Mouse (Mus musculus) erythroblast, adult 5-6 weeks (primary cell): ENCODE measurements at regions not wholly inside any gene's neighbourhood (a gene's known extent, or its start where the extent isn't known, plus 50 kb on each side); places are given as distances from the start of the nearest gene placed in this dataset.

Source experiments
- ATAC-seq: replicated peaks from 2 replicates; pipeline ENCODE4 v1.8.0; 2016; ENCODE audit warnings: moderate number of reproducible peaks, mild to moderate bottlenecking, moderate TSS enrichment, inconsistent platforms; ENCODE audit not compliant: poor library complexity, low FRiP score, severe bottlenecking

- ATAC-seq: no peak
These were observed 179.5 kb downstream of the Ets1 start for GRCm38 (mm10) chr9:32815473-32815872.

- no peak for ATAC-seq
These were observed 180.8 kb downstream of the Ets1 start for GRCm38 (mm10) chr9:32816649-32817425.

GRCm38 (mm10) chr9:32817442-32818358 lies 181.7 kb downstream of the Ets1 start:
- no peak for ATAC-seq

- no peak for ATAC-seq
These were observed 187.6 kb downstream of the Ets1 start for GRCm38 (mm10) chr9:32823439-32824133.

- ATAC-seq: no peak
These were observed 188.1 kb downstream of the Ets1 start for GRCm38 (mm10) chr9:32824134-32824531.

GRCm38 (mm10) chr9:32830268-32830891 lies 194.4 kb downstream of the Ets1 start:
- no peak for ATAC-seq

- ATAC-seq: no peak
These were observed 197.4 kb downstream of the Ets1 start for GRCm38 (mm10) chr9:32833373-32833772.

- no peak for ATAC-seq
These were observed 199.0 kb downstream of the Ets1 start for GRCm38 (mm10) chr9:32834751-32835625.

- ATAC-seq: no peak
These were observed 199.6 kb downstream of the Ets1 start for GRCm38 (mm10) chr9:32835626-32835971.

GRCm38 (mm10) chr9:32836371-32836770 lies 200.3 kb downstream of the Ets1 start:
- ATAC-seq: no peak

- ATAC-seq: no peak
These were observed 211.3 kb downstream of the Ets1 start for GRCm38 (mm10) chr9:32847361-32847760.

- no peak for ATAC-seq
These were observed 216.3 kb downstream of the Ets1 start for GRCm38 (mm10) chr9:32852282-32852681.

GRCm38 (mm10) chr9:32863286-32863685 lies 227.3 kb downstream of the Ets1 start:
- ATAC-seq: no peak

- ATAC-seq: no peak
These were observed 232.9 kb downstream of the Ets1 start for GRCm38 (mm10) chr9:32868936-32869335.

GRCm38 (mm10) chr9:32874306-32874875 lies 238.4 kb downstream of the Ets1 start:
- ATAC-seq: no peak

GRCm38 (mm10) chr9:32882819-32883587 lies 247.0 kb downstream of the Ets1 start:
- no peak for ATAC-seq

- no peak for ATAC-seq
These were observed 250.1 kb downstream of the Ets1 start for GRCm38 (mm10) chr9:32886008-32886650.

GRCm38 (mm10) chr9:32899801-32900200 lies 263.8 kb downstream of the Ets1 start:
- ATAC-seq: no peak
